Mouse (Mus musculus) kidney, adult 9 months (tissue): ENCODE results near the gene Rin1.
"Not testable (repeated sequence)": the region's sequence is repeated elsewhere in the genome, so short reads cannot be mapped to it uniquely, and the experiment has no call there.

Experiments
- DNase-seq: peaks from one replicate; pipeline ENCODE4 v3.0.0; 2022

The Rin1 gene

DNA sequence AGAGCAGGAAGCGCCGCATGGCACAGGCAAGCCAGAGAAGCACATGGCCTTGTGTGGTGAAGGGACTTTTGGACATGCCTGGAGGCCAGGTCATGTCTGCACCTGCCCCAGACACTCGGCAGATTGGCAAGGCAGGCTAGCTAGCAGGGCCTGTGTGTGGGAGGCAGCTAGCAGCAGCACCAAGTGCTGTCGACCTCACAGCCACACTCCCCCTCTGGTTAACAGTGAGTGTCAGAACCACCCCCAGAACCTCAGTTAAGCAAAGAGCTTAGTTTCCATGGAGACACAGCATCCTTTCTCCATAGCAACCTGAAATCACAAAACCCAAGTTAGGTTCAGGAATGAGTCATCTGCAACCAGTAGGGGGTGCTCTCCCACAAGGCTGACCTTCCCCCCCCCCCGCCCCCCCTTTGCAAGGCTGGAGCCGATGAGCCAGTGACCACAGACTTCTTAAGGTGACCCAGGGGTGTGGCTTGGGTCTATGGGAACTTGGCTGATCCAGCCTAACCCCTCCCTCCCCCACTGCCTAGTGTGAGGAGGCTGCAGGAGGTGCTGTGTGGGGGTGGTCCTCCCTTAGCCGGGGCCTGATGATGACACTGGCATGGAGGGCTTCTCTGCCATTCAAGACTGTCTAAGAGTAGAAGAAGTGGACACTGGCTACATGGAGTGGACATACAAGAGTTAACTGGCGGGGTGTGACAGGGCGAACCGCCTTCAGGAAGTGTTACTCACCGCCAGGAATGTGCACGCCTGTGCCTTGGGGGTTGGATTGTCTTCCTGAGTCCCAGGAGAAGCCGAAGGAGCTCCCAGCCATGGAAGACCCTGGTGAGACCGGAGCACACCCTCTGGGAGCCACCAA is at the start of gene Rin1:
Gene Rin1 (plus strand): TSS at position 435 of the 859 bp plus-strand sequence.
- peak; percentile 61 for DNase-seq

DNA sequence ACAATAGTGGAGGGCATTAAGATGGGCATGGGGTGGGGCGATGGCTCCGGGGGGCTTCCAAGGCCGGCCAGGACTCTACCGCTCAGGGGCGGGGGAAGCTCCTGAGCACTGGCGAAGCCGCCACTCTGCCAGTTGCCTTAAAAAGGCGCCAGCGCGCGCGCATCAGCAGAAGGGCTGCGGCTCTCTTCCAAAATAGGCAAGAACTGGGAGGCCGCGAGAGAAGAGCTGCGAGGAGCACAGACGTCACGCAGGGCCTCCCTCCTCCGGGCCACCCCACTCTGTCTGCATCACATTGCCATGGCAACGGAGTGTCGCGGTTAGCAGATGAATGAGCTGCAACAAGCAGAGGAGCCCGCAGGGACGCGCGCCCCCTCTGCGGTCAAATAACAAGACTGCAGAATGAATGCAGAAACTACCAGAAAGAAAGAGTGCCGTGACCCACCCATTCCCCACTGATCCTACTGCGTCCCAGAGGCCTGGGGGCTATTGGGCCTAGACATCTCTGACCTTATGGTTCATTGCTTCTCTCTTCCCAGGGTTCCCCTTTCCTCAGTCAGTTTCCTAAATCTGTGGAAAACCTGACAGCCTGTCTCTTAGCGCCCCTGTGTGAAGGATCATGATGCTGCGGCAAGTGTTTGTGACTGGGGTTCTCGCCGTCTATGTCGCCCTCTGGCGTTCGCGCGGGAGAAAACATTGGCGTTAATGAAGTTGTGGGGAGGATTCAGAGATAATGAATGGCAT is 48.4 kb upstream of the Rin1 start:
- DNase-seq: peak; percentile 69

DNA sequence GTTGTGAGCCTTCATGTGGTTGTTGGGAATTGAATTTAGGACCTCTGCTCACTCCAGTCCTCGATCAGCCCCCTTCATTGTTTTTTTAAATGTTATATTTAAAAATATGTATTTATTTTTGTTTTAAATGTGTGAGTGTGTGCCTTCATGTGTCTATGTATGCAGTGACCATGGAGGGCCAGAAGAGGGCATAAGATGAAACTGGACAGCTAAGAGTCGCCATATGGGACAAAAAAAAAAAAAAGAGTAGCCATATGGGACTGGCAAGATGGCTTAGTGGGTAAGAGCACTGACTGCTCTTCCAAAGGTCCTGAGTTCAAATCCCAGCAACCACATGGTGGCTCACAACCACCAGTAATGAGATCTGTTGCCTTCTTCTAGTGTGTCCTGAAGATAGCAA is 46.6 kb upstream of the Rin1 start:
- not testable (repeated sequence) for DNase-seq

DNA sequence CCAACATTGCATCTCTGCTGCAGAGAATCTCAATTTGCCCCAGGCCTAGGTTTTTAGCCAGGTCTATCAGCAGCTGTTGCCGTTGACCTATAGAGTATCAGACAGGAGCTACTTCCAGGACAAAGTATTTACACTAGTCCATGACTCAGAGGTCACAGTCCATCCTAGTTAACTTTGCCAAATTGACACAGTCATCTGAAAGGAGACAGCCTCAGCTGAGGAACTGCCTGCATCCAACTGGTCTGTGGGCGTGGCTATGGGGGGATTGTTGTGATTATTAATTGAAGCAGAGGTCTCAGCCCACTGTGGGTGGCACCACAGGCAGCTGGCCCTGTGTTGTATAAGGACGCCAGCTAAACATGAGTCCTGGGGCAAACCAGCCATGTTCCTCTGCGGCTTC is 45.4 kb upstream of the Rin1 start:
- DNase-seq: no peak

DNA sequence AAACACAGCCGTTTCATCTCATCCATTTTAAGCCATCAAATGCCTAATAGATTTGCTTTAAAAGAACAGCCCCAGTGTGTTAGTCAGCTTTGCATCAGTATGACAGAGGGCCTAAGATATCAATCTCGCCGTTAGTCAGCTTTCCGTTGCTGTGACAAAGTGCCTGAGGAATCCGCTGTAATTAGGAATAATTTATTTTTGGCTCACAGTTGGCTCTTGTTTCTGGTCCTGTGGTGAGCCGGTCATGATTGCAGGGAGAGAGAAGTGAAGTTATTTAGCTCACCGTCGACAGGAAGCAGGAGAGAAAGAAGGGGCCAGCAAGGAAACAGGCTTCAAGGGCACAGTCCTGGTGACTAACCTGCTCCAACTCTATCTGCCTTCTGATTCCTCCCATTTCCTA is 37.1 kb upstream of the Rin1 start:
- DNase-seq: no peak

DNA sequence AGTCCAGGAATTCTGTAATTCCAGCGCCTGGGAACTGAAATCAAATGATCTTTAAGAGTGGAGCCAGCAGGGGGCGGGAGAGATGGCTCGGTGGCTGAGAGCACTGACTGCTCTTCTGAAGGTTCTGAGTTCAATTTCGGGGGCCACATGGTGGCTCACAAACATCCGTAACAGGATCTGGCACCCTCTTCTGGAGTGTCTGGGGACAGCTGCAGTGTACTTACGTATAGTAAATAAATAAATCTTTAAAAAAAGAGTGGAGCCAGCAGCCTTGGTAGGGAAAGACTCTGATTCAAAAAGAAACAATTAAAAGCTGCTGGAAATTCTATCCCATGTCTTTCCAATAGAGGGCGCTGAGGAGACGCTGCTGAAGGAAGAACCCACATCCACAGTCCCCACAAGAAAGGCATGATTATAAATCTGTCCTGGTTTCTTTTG is 35.3 kb upstream of the Rin1 start:
- peak; percentile 65 for DNase-seq

DNA sequence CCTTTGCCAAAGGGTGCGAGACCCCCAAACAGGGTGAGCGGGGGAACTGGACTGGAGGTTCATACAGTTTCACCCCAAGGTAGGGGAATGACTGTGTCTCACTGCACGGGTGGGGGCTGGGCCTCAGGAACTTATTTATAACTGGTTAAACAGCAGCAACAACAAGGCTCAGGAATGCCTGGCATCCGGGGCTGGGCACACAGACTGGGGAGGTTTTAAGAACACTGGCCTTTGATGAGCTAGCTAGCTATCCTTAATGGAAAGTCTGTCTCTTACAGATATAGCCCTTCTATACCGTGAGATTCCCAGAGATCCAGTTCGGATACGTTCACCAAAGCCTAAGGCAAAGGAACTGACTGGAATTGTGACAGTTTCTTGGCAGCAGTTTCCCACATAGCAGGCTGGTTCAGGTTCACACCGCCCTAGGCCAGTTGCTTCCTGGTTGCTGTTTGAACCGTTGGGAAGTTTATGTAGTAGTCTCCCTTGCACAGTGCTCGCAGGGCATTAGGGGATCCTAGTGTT is 34.0 kb upstream of the Rin1 start:
- peak; percentile 66 for DNase-seq

DNA sequence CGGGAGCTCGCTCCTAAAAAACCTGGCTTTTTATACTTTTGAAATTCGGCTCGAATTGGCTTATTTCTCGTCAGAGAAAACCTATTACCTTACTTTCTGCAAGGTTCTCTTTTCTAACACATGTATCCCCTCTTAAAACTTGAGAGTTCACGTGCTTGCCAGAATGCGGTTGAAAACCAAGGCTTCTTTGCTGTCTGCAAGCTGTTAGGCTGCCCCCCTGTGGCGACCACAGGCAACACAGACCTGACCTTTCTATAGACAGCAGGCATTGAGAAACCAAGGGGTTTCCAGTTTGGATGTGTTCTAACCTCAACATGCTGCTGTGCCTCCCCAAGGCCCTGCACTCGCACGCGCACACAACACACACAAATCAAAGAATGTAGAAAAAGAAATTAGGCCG is 33.5 kb upstream of the Rin1 start:
- peak; percentile 72 for DNase-seq

DNA sequence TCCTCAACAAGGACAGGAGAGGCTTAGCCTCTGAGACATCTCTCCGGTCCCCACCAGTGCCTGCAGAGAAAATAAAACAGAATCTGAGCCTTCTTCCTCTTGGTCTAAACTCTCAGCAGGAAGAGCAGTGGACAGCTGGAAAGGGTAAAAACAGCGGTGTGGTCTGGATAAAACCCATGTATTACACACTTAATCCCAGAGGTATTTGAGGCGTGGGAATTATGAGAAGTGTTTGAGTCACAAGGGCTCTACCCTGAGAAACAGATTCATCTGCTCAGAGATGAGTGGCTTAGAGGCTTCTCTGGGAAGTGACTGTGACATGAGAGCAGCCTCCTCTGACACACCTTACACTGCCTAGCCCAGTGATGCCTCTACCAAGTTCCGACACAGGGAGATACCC is 32.7 kb upstream of the Rin1 start:
- DNase-seq: no peak

DNA sequence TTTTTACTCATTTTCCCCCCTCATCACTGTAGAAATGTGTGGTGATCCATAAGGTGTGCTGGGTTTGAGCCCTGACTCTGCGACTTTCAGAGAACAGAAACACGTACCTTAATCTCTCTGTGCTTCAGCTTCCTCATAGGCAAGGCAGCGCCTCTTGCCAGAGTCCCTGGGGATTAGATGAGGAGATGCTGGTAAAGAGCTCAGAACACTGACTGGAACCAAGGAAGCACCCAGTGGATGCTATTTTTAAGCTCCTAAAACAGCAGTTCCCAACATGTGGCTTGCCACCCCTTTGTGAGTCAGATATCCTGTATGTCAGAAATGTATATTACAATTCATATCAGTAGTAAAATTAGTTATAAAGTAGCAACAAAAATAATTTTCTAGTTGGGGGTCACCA is 32.1 kb upstream of the Rin1 start:
- DNase-seq: no peak

DNA sequence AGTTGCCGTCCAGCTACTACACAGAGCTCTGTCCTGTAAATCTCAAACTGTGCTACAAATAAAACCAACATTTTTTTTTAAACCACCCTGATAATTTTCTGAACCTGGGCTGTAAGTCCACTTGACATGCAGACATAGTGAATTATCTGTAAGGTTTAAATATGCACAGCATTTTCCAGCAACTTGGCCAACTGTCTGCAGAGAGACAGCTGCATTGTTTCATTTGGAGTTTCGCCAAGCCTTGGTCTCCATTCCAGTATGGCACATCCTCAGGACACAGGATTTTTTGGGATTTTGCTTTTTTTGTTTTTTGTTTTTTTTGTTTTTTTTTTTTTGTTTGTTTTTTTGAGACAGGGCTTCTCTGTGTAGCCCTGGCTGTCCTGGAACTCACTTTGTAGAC is 28.9 kb upstream of the Rin1 start:
- no peak for DNase-seq

DNA sequence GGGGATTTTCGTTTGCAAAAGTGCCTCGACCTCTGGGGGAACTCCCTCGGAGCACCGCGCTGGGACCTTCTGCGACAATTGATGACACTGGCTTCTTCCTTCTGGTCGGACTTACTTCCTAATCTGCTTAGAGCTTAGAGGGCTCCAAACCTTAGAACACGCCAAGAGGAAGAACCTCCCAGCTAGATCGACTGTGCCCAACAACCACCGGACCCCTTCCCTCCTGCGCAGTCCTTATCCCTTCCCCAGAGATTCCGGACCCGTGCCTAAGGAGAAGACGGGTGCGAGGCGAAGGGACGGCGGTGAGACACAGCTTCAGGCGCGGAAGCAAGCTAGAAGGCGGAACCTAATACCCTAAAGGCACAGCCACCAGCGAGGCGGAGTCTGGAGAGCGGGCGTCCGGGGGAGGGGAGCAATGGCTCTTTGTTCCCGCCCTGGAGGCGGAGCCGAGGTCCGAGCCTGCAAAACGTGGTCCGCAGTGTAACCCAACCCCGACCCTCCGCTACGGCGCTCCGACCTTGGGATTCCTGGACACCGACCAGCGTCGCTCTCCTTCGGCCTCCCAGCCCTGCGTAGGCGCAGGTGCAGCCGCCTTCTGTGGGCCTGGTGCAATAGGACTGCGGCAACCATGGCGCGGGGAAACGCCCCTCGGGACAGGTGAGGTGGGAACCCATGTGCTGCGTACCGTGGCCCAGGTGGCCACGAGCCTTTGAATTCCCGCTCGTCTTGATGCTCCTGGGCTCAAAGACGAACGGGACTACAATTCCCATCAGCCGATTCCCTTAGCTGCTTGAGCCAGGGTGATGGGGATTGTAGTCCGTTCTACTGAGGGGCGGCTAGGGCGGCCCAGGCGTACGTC is 26.4 kb upstream of the Rin1 start, which contains the start of gene Slc29a2:
Gene Slc29a2 (plus strand): TSS at position 240 of the 859 bp plus-strand sequence.
- peak; percentile 95 for DNase-seq

DNA sequence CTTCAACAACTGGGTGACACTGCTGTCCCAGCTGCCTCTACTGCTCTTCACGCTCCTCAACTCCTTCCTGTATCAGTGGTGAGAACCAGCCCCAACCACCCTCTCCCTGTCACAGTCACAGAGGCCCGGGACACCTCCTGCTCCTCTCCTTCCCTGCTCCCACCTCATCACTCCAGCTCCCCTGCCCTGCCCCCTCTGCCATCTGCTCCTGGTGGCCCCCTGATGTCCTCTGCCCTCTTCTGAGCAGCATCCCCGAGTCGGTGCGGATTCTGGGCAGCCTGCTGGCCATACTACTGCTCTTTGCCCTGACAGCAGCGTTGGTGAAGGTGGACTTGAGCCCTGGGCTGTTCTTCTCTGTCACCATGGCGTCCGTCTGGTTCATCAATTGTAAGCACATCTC is 24.2 kb upstream of the Rin1 start:
- DNase-seq: no peak

DNA sequence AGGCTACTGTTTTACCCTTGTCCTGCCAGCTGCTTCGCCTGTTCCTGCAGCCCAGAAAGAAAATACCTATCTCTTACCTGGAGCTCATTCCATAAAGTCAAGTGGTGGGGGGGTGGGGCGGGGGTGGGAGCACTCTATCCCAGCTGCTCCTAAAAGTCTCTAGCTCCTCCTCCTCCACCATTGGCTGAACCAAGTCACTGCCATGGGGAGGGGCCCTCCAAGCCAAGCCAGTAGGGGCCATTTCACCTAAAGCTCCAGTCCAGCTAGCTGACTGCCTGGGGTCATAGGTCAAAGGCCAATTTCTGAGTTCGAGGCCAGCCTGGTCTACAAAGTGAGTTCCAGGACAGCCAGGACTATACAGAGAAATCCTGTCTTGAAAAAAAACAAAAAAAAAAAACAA is 17.6 kb upstream of the Rin1 start:
- DNase-seq: no peak

DNA sequence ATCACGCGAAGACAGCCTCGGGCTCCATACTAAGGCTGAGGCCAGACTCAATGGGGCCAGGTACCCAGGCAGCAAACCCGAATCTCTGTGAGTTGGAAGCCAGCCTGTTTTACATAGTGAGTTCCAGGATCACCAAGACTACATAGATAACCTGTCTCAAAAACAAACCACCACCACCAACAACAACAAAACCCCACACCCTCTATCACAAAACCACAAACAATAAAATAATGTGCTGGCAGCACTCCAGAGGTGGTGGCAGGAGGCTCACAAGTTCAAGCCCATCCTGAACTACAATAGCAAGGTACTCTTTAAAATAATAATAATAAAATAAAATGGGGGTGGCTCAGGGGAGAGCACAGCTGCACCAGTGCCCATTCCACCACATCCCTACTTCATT is 13.7 kb upstream of the Rin1 start:
- DNase-seq: no peak

DNA sequence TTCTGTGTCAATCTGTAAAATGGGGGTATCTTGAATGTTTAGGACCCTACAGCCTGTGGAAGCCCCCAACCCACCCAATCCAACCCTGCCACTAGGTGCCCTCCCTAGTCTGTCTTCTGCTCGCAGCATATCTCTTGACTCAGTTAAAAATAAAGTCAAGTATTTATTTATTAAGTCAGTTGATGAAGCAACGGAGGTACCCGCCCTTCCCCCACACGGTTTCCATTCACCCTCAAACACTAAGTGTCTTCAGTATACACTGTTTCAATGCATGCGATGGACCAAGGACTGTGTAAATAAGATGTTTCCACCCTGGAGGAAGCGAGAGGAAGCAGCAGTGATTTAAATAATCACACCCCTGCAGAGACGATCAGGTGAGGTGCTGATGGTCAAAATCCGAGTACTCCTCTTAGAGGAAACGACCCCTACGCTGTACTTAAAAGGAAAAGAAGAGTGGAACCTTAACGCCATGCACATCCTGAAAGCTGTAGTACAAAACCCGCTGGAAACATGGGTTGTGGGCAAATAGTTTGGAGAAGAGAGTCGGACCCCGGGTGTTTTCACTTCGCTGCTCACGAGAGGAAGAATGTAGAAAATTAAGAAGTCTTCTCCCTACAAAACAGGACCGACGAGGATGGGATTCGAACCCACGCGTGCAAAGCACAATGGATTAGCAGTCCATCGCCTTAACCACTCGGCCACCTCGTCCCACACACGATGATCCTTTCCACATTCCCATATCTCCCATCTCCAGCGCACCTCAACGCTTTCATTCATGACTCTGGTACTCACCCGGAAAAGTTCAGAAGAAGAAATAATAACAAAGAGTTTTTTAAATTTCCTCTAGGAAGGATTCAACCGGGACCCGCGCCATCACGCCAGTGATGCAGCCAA is 12.4 kb upstream of the Rin1 start:
- peak; percentile 81 for DNase-seq

DNA sequence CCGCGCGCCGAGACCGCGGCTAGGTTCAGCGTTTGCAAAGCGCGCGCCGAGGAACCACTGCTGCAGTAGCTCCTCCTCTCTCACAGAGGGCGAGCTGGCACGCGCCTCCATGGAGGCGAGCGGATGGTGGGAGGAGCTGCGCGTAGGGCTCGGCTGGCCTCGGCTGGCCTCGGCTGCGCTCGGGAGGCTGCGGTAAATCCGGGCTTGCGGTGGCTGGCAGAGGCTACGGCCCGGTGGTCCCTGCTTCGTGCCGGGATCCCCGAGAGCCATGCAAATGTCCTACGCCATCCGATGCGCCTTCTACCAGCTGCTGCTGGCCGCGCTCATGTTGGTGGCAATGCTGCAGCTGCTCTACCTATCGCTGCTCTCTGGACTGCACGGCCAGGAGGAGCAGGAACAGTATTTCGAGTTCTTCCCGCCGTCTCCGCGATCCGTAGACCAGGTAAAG is 11.5 kb upstream of the Rin1 start, which contains the start of the genes B4gat1 and AC124502.3:
Gene B4gat1 (plus strand): TSS at position 118 of the 448 bp plus-strand sequence.
Gene AC124502.3 (plus strand): TSS at position 183 of the 448 bp plus-strand sequence.
- peak; percentile 87 for DNase-seq

DNA sequence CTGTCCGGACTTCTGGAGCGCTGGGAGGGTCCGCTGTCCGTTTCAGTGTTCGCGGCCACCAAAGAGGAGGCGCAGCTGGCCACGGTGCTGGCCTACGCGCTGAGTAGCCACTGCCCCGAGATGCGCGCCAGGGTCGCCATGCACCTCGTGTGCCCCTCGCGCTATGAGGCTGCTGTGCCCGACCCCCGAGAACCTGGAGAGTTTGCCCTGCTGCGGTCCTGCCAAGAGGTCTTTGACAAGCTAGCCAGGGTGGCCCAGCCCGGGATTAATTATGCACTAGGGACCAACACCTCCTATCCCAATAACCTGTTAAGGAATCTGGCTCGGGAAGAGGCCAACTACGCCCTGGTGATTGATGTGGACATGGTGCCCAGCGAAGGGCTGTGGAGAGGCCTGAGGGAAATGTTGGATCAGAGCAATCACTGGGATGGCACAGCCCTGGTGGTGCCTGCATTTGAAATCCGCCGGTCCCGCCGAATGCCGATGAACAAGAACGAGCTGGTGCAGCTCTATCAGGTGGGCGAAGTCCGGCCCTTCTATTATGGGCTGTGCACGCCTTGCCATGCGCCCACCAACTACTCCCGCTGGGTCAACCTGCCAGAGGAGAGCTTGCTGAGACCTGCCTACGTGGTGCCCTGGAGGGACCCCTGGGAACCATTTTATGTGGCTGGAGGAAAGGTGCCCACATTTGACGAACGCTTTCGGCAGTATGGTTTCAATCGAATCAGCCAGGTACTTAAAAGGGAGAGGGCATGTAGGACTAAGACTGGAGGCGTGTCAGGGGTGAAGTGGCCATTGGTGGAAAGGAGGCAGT is 10.8 kb upstream of the Rin1 start:
- peak; percentile 50 for DNase-seq

DNA sequence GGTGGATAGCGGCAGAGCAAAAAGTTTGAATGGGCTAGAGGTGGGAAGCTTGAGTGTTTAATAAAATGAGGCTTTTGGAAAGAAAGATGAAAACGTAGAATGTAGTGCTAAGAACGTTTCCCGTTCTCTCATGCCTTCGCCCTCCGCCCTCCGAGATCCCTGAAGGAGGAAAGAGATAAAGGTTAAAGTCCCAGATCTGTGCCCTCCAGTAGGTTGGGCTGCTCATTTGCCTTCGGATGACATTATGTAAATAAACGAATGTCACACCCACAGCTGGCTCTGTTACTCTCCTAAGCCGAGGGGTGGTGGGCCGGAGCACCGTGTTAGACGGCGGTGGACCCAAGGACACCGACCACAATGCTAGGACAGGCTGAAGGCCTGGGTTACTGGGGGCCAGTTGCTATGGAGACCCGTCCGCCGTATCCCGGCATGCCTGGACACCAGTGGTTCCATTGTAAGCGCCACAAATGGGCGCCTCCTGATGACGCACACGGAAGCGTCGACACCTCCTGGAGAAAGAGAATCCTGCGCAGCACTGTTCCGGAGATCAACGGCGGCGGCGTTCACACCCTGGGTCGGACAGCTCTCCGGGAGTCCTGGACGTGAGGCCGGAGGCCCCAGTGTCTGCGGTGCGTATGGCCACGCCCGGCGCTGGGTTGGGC is 9.3 kb upstream of the Rin1 start, which contains the start of gene Brms1:
Gene Brms1 (plus strand): TSS at position 493 of the 662 bp plus-strand sequence.
- DNase-seq: peak; percentile 94

DNA sequence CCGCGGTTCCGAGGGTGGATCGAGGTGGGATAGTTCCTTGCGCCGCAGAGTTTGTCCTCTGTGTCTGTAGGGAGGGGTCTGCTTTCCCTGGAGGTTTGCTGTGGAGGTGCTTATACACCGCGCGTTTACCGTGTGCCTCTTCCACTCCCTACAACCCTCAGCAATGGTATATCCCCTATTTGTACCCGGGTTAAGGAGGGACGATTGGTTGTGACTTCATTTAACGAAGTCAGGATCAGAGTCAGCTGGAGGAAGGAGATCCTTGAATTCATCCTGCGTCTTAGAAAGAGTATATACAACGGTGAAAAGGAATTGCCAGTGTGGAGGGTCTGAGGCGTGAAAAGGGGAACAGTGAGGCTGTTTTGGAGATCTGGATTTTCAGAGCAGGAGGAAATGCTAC is 8.7 kb upstream of the Rin1 start:
- no peak for DNase-seq
